Mouse (Mus musculus) thymus, postnatal 36 days (tissue): Measurements from ENCODE around the gene Rassf3.

Experiments used
- DNase-seq, 2 experiments: peaks; one replicate each; pipeline ENCODE4 v3.0.0; 2022; ENCODE audit warnings: mixed read lengths in 2 of 2

The Rassf3 gene

GRCm38 (mm10) chr10:121429089-121429488, 47.1 kb downstream of the Rassf3 start:
- no peak for DNase-seq

GRCm38 (mm10) chr10:121428011-121428711, 48.0 kb downstream of the Rassf3 start:
- DNase-seq: no peak

GRCm38 (mm10) chr10:121427136-121427535, 49.0 kb downstream of the Rassf3 start:
- DNase-seq: peak; percentile 74 to 77

- DNase-seq: no peak
Observed at GRCm38 (mm10) chr10:121426458-121427070, 49.6 kb downstream of the Rassf3 start.

GRCm38 (mm10) chr10:121425506-121426025, 50.6 kb downstream of the Rassf3 start:
- no peak for DNase-seq

GRCm38 (mm10) chr10:121425079-121425478, 51.1 kb downstream of the Rassf3 start:
- DNase-seq: peak; percentile 57 to 74

- no peak for DNase-seq
Observed at GRCm38 (mm10) chr10:121424455-121424854, 51.7 kb downstream of the Rassf3 start.

GRCm38 (mm10) chr10:121423541-121424349, 52.4 kb downstream of the Rassf3 start:
- peak in 1 of 2 experiments; percentile 34 for DNase-seq

- DNase-seq: no peak
Observed at GRCm38 (mm10) chr10:121422294-121422693, 53.9 kb downstream of the Rassf3 start.

- DNase-seq: no peak
Observed at GRCm38 (mm10) chr10:121421657-121422290, 54.4 kb downstream of the Rassf3 start.

GRCm38 (mm10) chr10:121421023-121421422, 55.1 kb downstream of the Rassf3 start:
- DNase-seq: no peak

- peak; percentile 57 to 62 for DNase-seq
Observed at GRCm38 (mm10) chr10:121419640-121420470, 56.3 kb downstream of the Rassf3 start.

- no peak for DNase-seq
Observed at GRCm38 (mm10) chr10:121418835-121419234, 57.3 kb downstream of the Rassf3 start.

GRCm38 (mm10) chr10:121414127-121414526, 62.0 kb downstream of the Rassf3 start:
- DNase-seq: no peak

GRCm38 (mm10) chr10:121412824-121413223, 63.3 kb downstream of the Rassf3 start:
- DNase-seq: no peak

- DNase-seq: no peak
Observed at GRCm38 (mm10) chr10:121411721-121412455, 64.3 kb downstream of the Rassf3 start.

GRCm38 (mm10) chr10:121409717-121410116, 66.4 kb downstream of the Rassf3 start:
- no peak for DNase-seq

- no peak for DNase-seq
Observed at GRCm38 (mm10) chr10:121403946-121404345, 72.2 kb downstream of the Rassf3 start.

GRCm38 (mm10) chr10:121403104-121403503, 73.0 kb downstream of the Rassf3 start:
- DNase-seq: no peak

GRCm38 (mm10) chr10:121401005-121401404, 75.1 kb downstream of the Rassf3 start:
- DNase-seq: no peak

- DNase-seq: peak in 1 of 2 experiments; percentile 34
Observed at GRCm38 (mm10) chr10:121398599-121398998, 77.5 kb downstream of the Rassf3 start.
